Mouse (Mus musculus): ENCODE data around the gene Bag5. TPM values are rescaled to one million over a fixed set of nuclear protein-coding genes. Genes with fewer than 3 reads are reported as not detected.
A peak's percentile ranks its signal among the peaks of the same experiment; 100 is the strongest.

Gene Bag5
- polyA plus RNA-seq, 1 experiment from 2014 or later = 56.8 TPM

DNA sequence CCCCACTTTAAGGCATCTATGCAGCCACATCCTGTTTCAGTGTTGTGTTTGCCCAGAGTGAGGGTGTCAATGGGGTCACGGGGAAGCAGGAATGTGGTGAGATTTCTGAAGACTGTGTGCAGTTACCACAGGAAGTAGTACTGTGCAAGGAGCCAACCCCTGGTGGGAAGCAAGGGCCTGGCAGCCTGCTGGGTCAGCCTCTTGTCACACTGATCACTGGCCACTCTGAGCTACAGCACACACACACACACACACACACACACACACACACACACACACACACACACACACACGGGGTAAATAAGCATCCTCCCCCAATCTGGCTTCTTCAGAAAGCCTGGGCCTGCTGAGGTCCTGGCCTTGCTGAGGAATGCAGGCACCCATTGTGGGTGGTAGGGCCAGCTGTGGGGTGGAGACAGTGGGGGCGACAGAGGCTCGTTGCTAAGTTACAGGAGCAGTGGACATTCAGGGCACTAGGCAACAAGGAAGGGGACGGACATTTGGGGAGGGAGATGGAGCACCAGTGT is 21.6 kb downstream of the Bag5 start:
- Histone ChIP-seq H3K27ac (replicated peaks; ENCODE audit: low read depth, low read length) (0 out of 2 replicates have a peak overlapping the region, but pooled peaks have one; percentile 8), H3K9ac (ENCODE audit: low read length) (no peak overlapping the region; the same call in 1 of the 2 replicates), H3K9me3 (ENCODE audit: control insufficient read depth, low read length) (no peaks in the 10 kb centered on the region), H3K4me1 (ENCODE audit: control insufficient read depth, insufficient read depth, low read length) (peaks cover 18% of the 10 kb centered on the region), H3K4me2 (ENCODE audit: low read depth, severe bottlenecking) (no peak overlapping the region), H3K36me3 (ENCODE audit: control insufficient read depth, insufficient read depth, low read length) (no peaks in the 10 kb centered on the region), H3K27me3 (ENCODE audit: control insufficient read depth, insufficient read depth, low read length) (no peaks in the 10 kb centered on the region), H3K4me3 (ENCODE audit: low read depth, low read length) (no peak overlapping the region)
- ATAC-seq (ENCODE audit: insufficient number of reproducible peaks, low FRiP score, low TSS enrichment, low read depth) (no peak), DNase-seq (ENCODE audit: low spot score) (no peak)
- WGBS = 29% methylated on average over 5 of the region's 5 CpGs

GRCm38 (mm10) chr12:111689426-111689825 is 23.6 kb downstream of the Bag5 start:
- Histone ChIP-seq H3K4me3 (ENCODE audit: low read depth, low read length) (no peak overlapping the region), H3K9me3 (ENCODE audit: control insufficient read depth, low read length) (no peaks in the 10 kb centered on the region), H3K27me3 (ENCODE audit: control insufficient read depth, insufficient read depth, low read length) (no peaks in the 10 kb centered on the region), H3K9ac (ENCODE audit: low read length) (no peak overlapping the region), H3K4me2 (ENCODE audit: low read depth, severe bottlenecking) (no peak overlapping the region), H3K4me1 (ENCODE audit: control insufficient read depth, insufficient read depth, low read length) (peaks cover 13% of the 10 kb centered on the region), H3K27ac (replicated peaks; ENCODE audit: low read depth, low read length) (no peak overlapping the region), H3K36me3 (ENCODE audit: control insufficient read depth, insufficient read depth, low read length) (no peaks in the 10 kb centered on the region)
- DNase-seq (ENCODE audit: low spot score) = no peak
- WGBS = 84% methylated on average over 11 of the region's 11 CpGs
- ATAC-seq (ENCODE audit: insufficient number of reproducible peaks, low FRiP score, low TSS enrichment, low read depth) = no peak

DNA sequence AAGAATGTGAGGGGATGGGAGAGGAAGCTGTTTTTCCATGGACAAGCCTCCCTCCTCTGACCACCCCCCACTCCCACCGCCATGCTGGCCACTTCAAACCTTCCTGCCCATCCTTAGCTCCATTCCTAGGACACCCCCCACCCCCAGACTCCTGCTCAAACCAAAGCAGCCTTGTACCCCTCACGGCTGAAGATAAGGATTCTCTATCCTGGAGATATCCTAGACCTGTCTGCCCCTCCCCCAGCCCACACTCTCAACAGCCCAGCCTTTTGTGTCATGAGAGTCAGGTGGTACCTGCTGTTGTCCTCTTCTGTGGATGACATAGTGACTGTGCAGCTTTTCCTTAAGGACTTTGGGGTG is 25.0 kb downstream of the Bag5 start:
- DNase-seq (ENCODE audit: low spot score) (no peak), ATAC-seq (ENCODE audit: insufficient number of reproducible peaks, low FRiP score, low TSS enrichment, low read depth) (no peak)
- Histone ChIP-seq H3K27ac (replicated peaks; ENCODE audit: low read depth, low read length) (no peak overlapping the region), H3K27me3 (ENCODE audit: control insufficient read depth, insufficient read depth, low read length) (no peaks in the 10 kb centered on the region), H3K9ac (ENCODE audit: low read length) (no peak overlapping the region), H3K4me1 (ENCODE audit: control insufficient read depth, insufficient read depth, low read length) (peaks cover 4% of the 10 kb centered on the region; the same call in 1 of the 2 replicates), H3K4me2 (ENCODE audit: low read depth, severe bottlenecking) (no peak overlapping the region), H3K4me3 (ENCODE audit: low read depth, low read length) (no peak overlapping the region), H3K9me3 (ENCODE audit: control insufficient read depth, low read length) (no peaks in the 10 kb centered on the region), H3K36me3 (ENCODE audit: control insufficient read depth, insufficient read depth, low read length) (no peaks in the 10 kb centered on the region)
- 49% methylated on average over 2 of the region's 2 CpGs for WGBS

DNA sequence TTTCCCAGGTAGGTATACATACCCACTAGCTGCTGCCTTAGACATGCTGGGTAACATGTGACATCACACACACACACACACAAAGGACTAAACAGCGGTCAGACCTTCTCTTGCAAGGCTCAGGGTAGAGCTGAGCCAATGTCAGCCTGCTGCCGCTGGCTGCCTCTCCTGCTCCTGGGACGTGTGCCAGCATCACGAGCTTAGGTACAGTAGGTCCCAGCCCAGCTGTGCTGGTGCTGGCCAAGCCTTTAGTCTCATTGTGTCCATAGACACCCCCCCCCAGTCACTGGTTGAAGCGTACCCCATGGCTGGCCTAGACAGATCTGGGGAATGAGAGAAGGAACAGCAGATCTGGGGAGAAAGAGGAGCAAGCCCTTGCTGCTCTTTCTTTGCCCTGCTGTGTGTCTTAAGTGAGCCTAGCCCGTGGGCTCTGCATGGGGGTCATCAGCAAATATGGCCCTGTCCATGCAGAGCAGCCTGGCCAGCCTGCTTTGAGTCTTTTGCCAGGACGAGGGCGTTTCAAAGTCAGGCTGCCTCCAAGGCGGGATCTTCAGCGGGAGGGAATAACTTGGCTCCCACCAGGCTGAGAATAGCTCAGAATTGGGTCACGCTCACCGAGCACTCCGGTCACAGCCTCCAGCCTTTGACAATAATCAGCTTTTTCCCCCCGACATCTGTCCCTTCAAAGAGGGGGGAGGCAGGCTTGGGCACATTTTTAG is 25.5 kb downstream of the Bag5 start:
- WGBS = 53% methylated on average over 14 of the region's 14 CpGs
- no peaks in the 10 kb centered on the region for H3K36me3 ChIP-seq (ENCODE audit: control insufficient read depth, insufficient read depth, low read length)
- DNase-seq (ENCODE audit: low spot score) (no peak), ATAC-seq (ENCODE audit: insufficient number of reproducible peaks, low FRiP score, low TSS enrichment, low read depth) (no peak)
- H3K9me3 ChIP-seq (ENCODE audit: control insufficient read depth, low read length) = no peaks in the 10 kb centered on the region
- peaks cover 4% of the 10 kb centered on the region; the same call in 1 of the 2 replicates for H3K4me1 ChIP-seq (ENCODE audit: control insufficient read depth, insufficient read depth, low read length)
- H3K9ac ChIP-seq (ENCODE audit: low read length) = no peak overlapping the region
- no peaks in the 10 kb centered on the region for H3K27me3 ChIP-seq (ENCODE audit: control insufficient read depth, insufficient read depth, low read length)
- no peak overlapping the region for H3K4me2 ChIP-seq (ENCODE audit: low read depth, severe bottlenecking)
- H3K27ac ChIP-seq (replicated peaks; ENCODE audit: low read depth, low read length) = no peak overlapping the region
- no peak overlapping the region for H3K4me3 ChIP-seq (ENCODE audit: low read depth, low read length)

DNA sequence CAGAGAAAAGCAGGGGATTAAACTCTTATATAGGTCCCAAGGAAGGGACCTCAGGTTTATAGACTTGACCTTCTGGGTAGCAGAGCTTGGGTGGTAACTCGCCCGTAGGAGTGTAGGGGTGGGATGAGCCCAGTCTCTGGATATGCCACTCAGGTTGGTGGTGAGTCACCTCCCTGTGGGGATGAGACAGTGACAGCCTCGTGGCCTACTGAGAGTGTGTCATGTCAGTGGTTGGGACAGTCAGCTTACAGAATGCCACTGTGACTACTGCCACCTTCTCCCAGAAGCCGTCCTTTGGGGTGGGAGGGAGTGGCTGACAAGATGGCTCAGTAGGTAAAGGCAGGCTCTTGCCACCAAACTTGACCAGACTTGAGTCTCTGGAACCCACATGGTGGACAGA is 26.7 kb downstream of the Bag5 start:
- 75% methylated on average over 4 of the region's 4 CpGs for WGBS
- no peak overlapping the region for H3K4me3 ChIP-seq (ENCODE audit: low read depth, low read length)
- no peaks in the 10 kb centered on the region for H3K4me1 ChIP-seq (ENCODE audit: control insufficient read depth, insufficient read depth, low read length)
- no peak for ATAC-seq (ENCODE audit: insufficient number of reproducible peaks, low FRiP score, low TSS enrichment, low read depth)
- no peak overlapping the region for H3K9ac ChIP-seq (ENCODE audit: low read length)
- no peaks in the 10 kb centered on the region for H3K9me3 ChIP-seq (ENCODE audit: control insufficient read depth, low read length)
- H3K36me3 ChIP-seq (ENCODE audit: control insufficient read depth, insufficient read depth, low read length) = no peaks in the 10 kb centered on the region
- H3K4me2 ChIP-seq (ENCODE audit: low read depth, severe bottlenecking) = no peak overlapping the region
- H3K27ac ChIP-seq (replicated peaks; ENCODE audit: low read depth, low read length) = no peak overlapping the region
- no peak for DNase-seq (ENCODE audit: low spot score)
- H3K27me3 ChIP-seq (ENCODE audit: control insufficient read depth, insufficient read depth, low read length) = no peaks in the 10 kb centered on the region

- no peak overlapping the region for H3K27ac ChIP-seq (replicated peaks; ENCODE audit: low read depth, low read length)
- no peaks in the 10 kb centered on the region for H3K27me3 ChIP-seq (ENCODE audit: control insufficient read depth, insufficient read depth, low read length)
- no peak overlapping the region for H3K9ac ChIP-seq (ENCODE audit: low read length)
- no peak for ATAC-seq (ENCODE audit: insufficient number of reproducible peaks, low FRiP score, low TSS enrichment, low read depth)
- H3K4me1 ChIP-seq (ENCODE audit: control insufficient read depth, insufficient read depth, low read length) = peaks cover 6% of the 10 kb centered on the region
- H3K36me3 ChIP-seq (ENCODE audit: control insufficient read depth, insufficient read depth, low read length) = 0 out of 2 replicates have a peak, but pooled peaks cover 2% of the 10 kb centered on the region
- WGBS = 65% methylated on average over 5 of the region's 5 CpGs
- no peak for DNase-seq (ENCODE audit: low spot score)
- H3K9me3 ChIP-seq (ENCODE audit: control insufficient read depth, low read length) = no peaks in the 10 kb centered on the region
- no peak overlapping the region for H3K4me3 ChIP-seq (ENCODE audit: low read depth, low read length)
- H3K4me2 ChIP-seq (ENCODE audit: low read depth, severe bottlenecking) = no peak overlapping the region
Measured at GRCm38 (mm10) chr12:111682806-111683205, 30.3 kb downstream of the Bag5 start.

GRCm38 (mm10) chr12:111682003-111682402 is 31.1 kb downstream of the Bag5 start:
- Histone ChIP-seq H3K27ac (replicated peaks; ENCODE audit: low read depth, low read length) (no peak overlapping the region), H3K27me3 (ENCODE audit: control insufficient read depth, insufficient read depth, low read length) (no peaks in the 10 kb centered on the region), H3K4me1 (ENCODE audit: control insufficient read depth, insufficient read depth, low read length) (peaks cover 6% of the 10 kb centered on the region), H3K9me3 (ENCODE audit: control insufficient read depth, low read length) (no peaks in the 10 kb centered on the region), H3K4me2 (ENCODE audit: low read depth, severe bottlenecking) (no peak overlapping the region), H3K9ac (ENCODE audit: low read length) (no peak overlapping the region), H3K4me3 (ENCODE audit: low read depth, low read length) (no peak overlapping the region), H3K36me3 (ENCODE audit: control insufficient read depth, insufficient read depth, low read length) (0 out of 2 replicates have a peak, but pooled peaks cover 2% of the 10 kb centered on the region)
- no peak for DNase-seq (ENCODE audit: low spot score)
- 84% methylated on average over 5 of the region's 5 CpGs for WGBS
- ATAC-seq (ENCODE audit: insufficient number of reproducible peaks, low FRiP score, low TSS enrichment, low read depth) = no peak

DNA sequence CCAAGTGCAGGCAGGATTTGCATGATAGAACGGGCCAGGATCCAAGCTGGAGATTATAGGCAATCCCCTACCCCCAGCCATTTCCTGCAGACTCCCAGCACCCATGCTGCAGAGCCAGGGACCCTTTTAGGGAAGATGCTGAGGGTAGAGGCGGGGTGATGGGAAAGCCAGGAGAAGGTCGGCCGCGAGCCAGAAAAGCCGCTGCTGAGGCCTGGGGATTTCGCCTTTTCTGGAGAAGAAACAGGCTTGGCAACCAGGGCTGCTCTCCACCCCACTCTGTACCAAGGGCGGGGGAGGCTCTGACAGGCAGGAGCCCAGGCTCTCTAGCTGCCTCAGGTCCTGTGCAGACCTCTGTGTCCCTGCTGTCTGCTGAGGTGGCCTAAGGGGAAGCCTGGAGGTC is 31.8 kb downstream of the Bag5 start:
- 82% methylated on average over 8 of the region's 8 CpGs for whole genome bisulfite sequencing
- H3K27ac ChIP-seq (replicated peaks; ENCODE audit: low read depth, low read length) = no peak overlapping the region
- peaks cover 6% of the 10 kb centered on the region for H3K4me1 ChIP-seq (ENCODE audit: control insufficient read depth, insufficient read depth, low read length)
- no peaks in the 10 kb centered on the region for H3K9me3 ChIP-seq (ENCODE audit: control insufficient read depth, low read length)
- H3K9ac ChIP-seq (ENCODE audit: low read length) = no peak overlapping the region
- DNase-seq (ENCODE audit: low spot score) = no peak
- no peak overlapping the region for H3K4me2 ChIP-seq (ENCODE audit: low read depth, severe bottlenecking)
- H3K27me3 ChIP-seq (ENCODE audit: control insufficient read depth, insufficient read depth, low read length) = no peaks in the 10 kb centered on the region
- no peak for ATAC-seq (ENCODE audit: insufficient number of reproducible peaks, low FRiP score, low TSS enrichment, low read depth)
- H3K4me3 ChIP-seq (ENCODE audit: low read depth, low read length) = no peak overlapping the region
- 0 out of 2 replicates have a peak, but pooled peaks cover 2% of the 10 kb centered on the region for H3K36me3 ChIP-seq (ENCODE audit: control insufficient read depth, insufficient read depth, low read length)

Measured in limb, embryonic 11.5 days (tissue).